Mouse (Mus musculus) hindbrain, embryonic 16.5 days (tissue): ENCODE data around the gene Adamts2. TPM values are rescaled to one million over a fixed set of nuclear protein-coding genes. Genes with fewer than 3 reads are reported as not detected.

Experiments
- ATAC-seq: fragments of 200-750 bp; cut with Nextera tagmentation; 2 replicates; pipeline ENCODE4 v1.8.0; 2017; ENCODE audit warnings: moderate TSS enrichment, moderate library complexity
- H3K27ac ChIP-seq: fragments of 300-500 bp; sonication (generic); 2 replicates; pipeline ENCODE4 v1.5.1; 2014; ENCODE audit warnings: low read depth, mild to moderate bottlenecking, control low read depth, low read length, moderate library complexity
- H3K27me3 ChIP-seq: fragments of 300-500 bp; sonication (generic); replicated peaks from 2 replicates; pipeline ENCODE4 v1.6.1; 2014; ENCODE audit warnings: low read length; ENCODE audit not compliant: control insufficient read depth, insufficient read depth
- H3K36me3 ChIP-seq: fragments of 300-500 bp; sonication (generic); 2 replicates; pipeline ENCODE4 v1.6.1; 2014; ENCODE audit warnings: mild to moderate bottlenecking, low read length, moderate library complexity, mixed read lengths; ENCODE audit not compliant: control insufficient read depth, insufficient read depth
- H3K4me1 ChIP-seq: fragments of 300-500 bp; sonication (generic); 2 replicates; pipeline ENCODE4 v1.6.1; 2014; ENCODE audit warnings: low read depth, low read length; ENCODE audit not compliant: control insufficient read depth, insufficient read depth
- H3K4me2 ChIP-seq: fragments of 300-500 bp; sonication (generic); 2 replicates; pipeline ENCODE4 v1.6.1; 2014; ENCODE audit warnings: mild to moderate bottlenecking, low read length, control low read depth, moderate library complexity
- H3K4me3 ChIP-seq: fragments of 300-500 bp; sonication (generic); 2 replicates; pipeline ENCODE4 v1.5.1; 2014; ENCODE audit warnings: mild to moderate bottlenecking, low read length, control low read depth, moderate library complexity
- H3K9ac ChIP-seq: fragments of 300-500 bp; sonication (generic); 2 replicates; pipeline ENCODE4 v1.6.1; 2014; ENCODE audit warnings: low read depth, mild to moderate bottlenecking, control low read depth, low read length, moderate library complexity
- H3K9me3 ChIP-seq: fragments of 300-500 bp; sonication (generic); 2 replicates; pipeline ENCODE4 v1.6.1; 2014; ENCODE audit warnings: mild to moderate bottlenecking, low read length, moderate library complexity; ENCODE audit not compliant: control insufficient read depth
- WGBS: fragments of 180-500 bp; shearing (Covaris S2); extraction: QIAGEN DNeasy Blood & Tissue Kit; methylation state at CpG from one replicate; pipeline ENCODE4 v1.1.7; 2014; 5-methylcytosine and 5-hydroxymethylcytosine counted together
- polyA plus RNA-seq: library from polyadenylated mRNA; unstranded; fragments of >200 nt; fragmentation: Nextera tagmentation; extraction: Ambion mirVana; gene quantifications from 2 replicates; pipeline ENCODE4 v1.2.1, GENCODE M21; 2015

The Adamts2 gene
- polyA plus RNA-seq, 1 experiment from 2014 or later = 4.7 TPM

GRCm38 (mm10) chr11:50672866-50673265 lies 71.0 kb downstream of the Adamts2 start:
- 31% methylated on average over 7 of the region's 7 CpGs for WGBS
- Histone ChIP-seq H3K9ac (no peak overlapping the region), H3K27me3 (no peaks in the 10 kb centered on the region), H3K9me3 (no peaks in the 10 kb centered on the region), H3K36me3 (no peaks in the 10 kb centered on the region), H3K4me3 (no peak overlapping the region), H3K4me1 (peaks cover 18% of the 10 kb centered on the region), H3K27ac (no peak overlapping the region), H3K4me2 (no peak overlapping the region)
- ATAC-seq = peak; percentile 73

- 60% methylated on average over 6 of the region's 7 CpGs for WGBS
- H3K9ac ChIP-seq = no peak overlapping the region
- ATAC-seq = no peak
- H3K27me3 ChIP-seq = no peaks in the 10 kb centered on the region
- peaks cover 18% of the 10 kb centered on the region for H3K4me1 ChIP-seq
- no peak overlapping the region for H3K4me3 ChIP-seq
- no peaks in the 10 kb centered on the region for H3K9me3 ChIP-seq
- no peak overlapping the region for H3K27ac ChIP-seq
- H3K4me2 ChIP-seq = no peak overlapping the region
- H3K36me3 ChIP-seq = no peaks in the 10 kb centered on the region
Measured at GRCm38 (mm10) chr11:50673525-50674250, 71.8 kb downstream of the Adamts2 start.

- Histone ChIP-seq H3K27me3 (no peaks in the 10 kb centered on the region), H3K4me2 (no peak overlapping the region), H3K4me1 (peaks cover 13% of the 10 kb centered on the region), H3K4me3 (no peak overlapping the region), H3K27ac (no peak overlapping the region), H3K9ac (no peak overlapping the region), H3K9me3 (no peaks in the 10 kb centered on the region), H3K36me3 (no peaks in the 10 kb centered on the region)
- WGBS = 72% methylated on average over 9 of the region's 9 CpGs
- ATAC-seq = no peak
Measured at GRCm38 (mm10) chr11:50674390-50674789, 72.5 kb downstream of the Adamts2 start.

DNA sequence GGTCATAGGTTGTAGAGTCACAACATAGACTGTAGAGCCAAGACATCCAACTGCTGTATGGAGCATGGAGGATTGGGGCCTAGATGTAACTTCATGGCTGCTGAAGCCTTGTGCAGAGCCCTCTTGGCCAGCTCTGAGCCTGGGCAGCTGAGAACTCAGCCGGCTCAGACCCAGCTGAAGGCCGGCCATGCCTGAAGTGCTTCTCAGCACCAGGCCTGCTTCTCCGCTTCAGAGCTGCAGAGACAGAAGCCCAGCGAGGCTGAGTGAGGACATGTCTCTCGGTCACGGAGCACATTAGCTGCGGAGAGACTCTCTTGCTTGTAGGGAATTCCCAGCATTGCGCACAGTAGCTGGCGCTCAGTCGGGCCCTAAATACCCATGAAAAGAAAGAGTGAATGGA lies 76.8 kb downstream of the Adamts2 start:
- no peak overlapping the region for H3K9ac ChIP-seq
- no peaks in the 10 kb centered on the region for H3K9me3 ChIP-seq
- H3K4me3 ChIP-seq = no peak overlapping the region
- no peak overlapping the region for H3K27ac ChIP-seq
- 79% methylated on average over 10 of the region's 10 CpGs for WGBS
- no peaks in the 10 kb centered on the region for H3K36me3 ChIP-seq
- no peaks in the 10 kb centered on the region for H3K27me3 ChIP-seq
- H3K4me2 ChIP-seq = no peak overlapping the region
- ATAC-seq = peak; percentile 30; the same call in 1 of the 2 replicates
- H3K4me1 ChIP-seq = no peaks in the 10 kb centered on the region

GRCm38 (mm10) chr11:50681940-50682339 lies 80.1 kb downstream of the Adamts2 start:
- Histone ChIP-seq H3K9ac (no peak overlapping the region), H3K9me3 (no peaks in the 10 kb centered on the region), H3K36me3 (no peaks in the 10 kb centered on the region), H3K4me3 (no peak overlapping the region), H3K27ac (no peak overlapping the region), H3K4me2 (no peak overlapping the region), H3K27me3 (no peaks in the 10 kb centered on the region), H3K4me1 (no peaks in the 10 kb centered on the region)
- WGBS = 92% methylated on average over 7 of the region's 7 CpGs
- no peak for ATAC-seq

GRCm38 (mm10) chr11:50683821-50684220 lies 81.9 kb downstream of the Adamts2 start:
- Histone ChIP-seq H3K4me3 (no peak overlapping the region), H3K36me3 (no peaks in the 10 kb centered on the region), H3K4me2 (no peak overlapping the region), H3K9me3 (no peaks in the 10 kb centered on the region), H3K9ac (no peak overlapping the region), H3K27ac (no peak overlapping the region), H3K4me1 (no peaks in the 10 kb centered on the region), H3K27me3 (no peaks in the 10 kb centered on the region)
- ATAC-seq = no peak
- 88% methylated on average over 2 of the region's 2 CpGs for WGBS

DNA sequence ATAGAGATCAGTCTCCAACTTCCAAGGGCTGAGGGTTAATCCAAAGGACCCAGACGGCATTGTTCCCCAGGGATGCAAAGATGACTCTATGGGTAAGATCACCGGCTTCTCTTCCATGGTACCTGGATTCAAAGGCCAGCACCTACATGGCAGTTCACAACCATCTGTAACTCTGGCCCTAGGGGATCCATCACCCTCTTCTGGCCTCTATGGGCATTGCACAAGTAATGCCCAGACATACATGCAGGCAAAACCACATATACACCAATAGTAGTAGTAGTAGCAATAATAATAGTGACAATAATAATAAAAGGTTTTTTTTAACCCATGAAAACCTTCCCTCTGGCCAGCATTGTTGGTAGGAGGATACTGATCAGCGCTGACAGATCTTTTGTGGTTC lies 86.7 kb downstream of the Adamts2 start:
- ATAC-seq = no peak
- no peaks in the 10 kb centered on the region for H3K36me3 ChIP-seq
- H3K9ac ChIP-seq = no peak overlapping the region
- H3K9me3 ChIP-seq = no peaks in the 10 kb centered on the region
- H3K27me3 ChIP-seq = no peaks in the 10 kb centered on the region
- no peak overlapping the region for H3K27ac ChIP-seq
- H3K4me3 ChIP-seq = no peak overlapping the region
- no peaks in the 10 kb centered on the region for H3K4me1 ChIP-seq
- WGBS = 93% methylated on average over 3 of the region's 3 CpGs
- H3K4me2 ChIP-seq = no peak overlapping the region

DNA sequence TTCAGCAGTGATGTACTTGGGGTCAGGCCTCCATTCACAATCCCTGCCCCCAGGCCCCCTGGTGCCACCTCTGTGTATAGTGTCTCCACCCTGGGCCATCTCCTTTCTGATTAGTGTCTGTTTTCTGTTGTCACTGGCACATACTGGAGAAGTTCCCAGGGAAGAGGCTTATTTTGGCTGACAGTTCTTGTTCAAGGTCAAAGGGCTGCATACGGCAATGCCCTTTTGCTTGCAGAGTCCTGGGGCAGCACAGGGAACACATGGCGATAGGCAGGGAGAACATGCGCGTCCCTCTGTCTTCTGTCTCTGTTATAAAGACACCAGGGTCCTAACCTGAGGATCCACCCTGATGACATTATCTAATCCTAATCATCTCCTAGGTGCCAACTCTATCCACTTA lies 87.8 kb downstream of the Adamts2 start:
- 92% methylated on average over 4 of the region's 4 CpGs for WGBS

DNA sequence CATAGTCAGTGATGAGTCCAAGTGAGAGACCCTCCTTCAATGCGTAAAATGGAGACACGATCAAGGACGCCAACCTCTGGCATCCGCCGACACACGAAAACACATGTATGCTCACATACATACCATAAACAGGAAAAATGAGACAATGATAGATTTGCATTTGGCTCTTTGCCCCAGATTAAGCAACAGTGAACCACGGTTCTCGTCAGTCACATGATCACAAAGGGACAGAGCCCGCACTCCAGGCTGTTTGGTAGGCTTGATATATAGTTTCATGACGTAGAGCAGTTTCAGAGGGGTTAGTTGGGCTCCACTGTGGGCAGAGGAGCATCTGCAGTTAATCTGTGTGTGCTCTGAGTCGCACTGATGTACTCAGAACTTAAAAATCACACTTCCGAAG lies 98.1 kb downstream of the Adamts2 start:
- Histone ChIP-seq H3K9ac (no peak overlapping the region), H3K4me3 (no peak overlapping the region), H3K27me3 (no peaks in the 10 kb centered on the region), H3K36me3 (no peaks in the 10 kb centered on the region), H3K4me1 (no peaks in the 10 kb centered on the region), H3K9me3 (no peaks in the 10 kb centered on the region), H3K27ac (no peak overlapping the region), H3K4me2 (no peak overlapping the region)
- 89% methylated on average over 12 of the region's 12 CpGs for WGBS
- ATAC-seq = no peak

More for the DNA sequence above, 87.8 kb downstream of the Adamts2 start:
- H3K9ac ChIP-seq = no peak overlapping the region
- no peaks in the 10 kb centered on the region for H3K27me3 ChIP-seq
- H3K4me3 ChIP-seq = no peak overlapping the region
- H3K27ac ChIP-seq = no peak overlapping the region
- H3K4me2 ChIP-seq = no peak overlapping the region
- H3K9me3 ChIP-seq = no peaks in the 10 kb centered on the region
- no peaks in the 10 kb centered on the region for H3K4me1 ChIP-seq
- no peaks in the 10 kb centered on the region for H3K36me3 ChIP-seq
- no peak for ATAC-seq
